Mouse (Mus musculus): ENCODE data around the gene Nrip2. TPM values are rescaled to one million over a fixed set of nuclear protein-coding genes. Genes with fewer than 3 reads are reported as not detected.

The Nrip2 gene
- polyA plus RNA-seq, 1 experiment from 2014 or later: 6.1 TPM

GRCm38 (mm10) chr6:128424269-128425019, 25.3 kb downstream of the Nrip2 start, which contains the start of gene Itfg2:
Gene Itfg2 (minus strand): TSS chr6:128424931.
- WGBS: under 1% methylated on average over 42 of the region's 42 CpGs

GRCm38 (mm10) chr6:128425046-128425445, 25.9 kb downstream of the Nrip2 start:
- peak overlapping the region; percentile 72 for H3K4me2 ChIP-seq (ENCODE audit: low read length)
- H3K27me3 ChIP-seq (replicated peaks; ENCODE audit: control insufficient read depth, insufficient read depth, low read length): no peaks in the 10 kb centered on the region
- peak overlapping the region; percentile 93 for H3K27ac ChIP-seq (ENCODE audit: low read depth)
- DNase-seq (ENCODE audit: low spot score) (no peak), ATAC-seq (replicated peaks; ENCODE audit: low FRiP score, low TSS enrichment, low read depth) (no peak)
- peak overlapping the region; percentile 69 for H3K9ac ChIP-seq (ENCODE audit: low read length)
- 21% methylated on average over 9 of the region's 9 CpGs for WGBS
- peak overlapping the region; percentile 73 for H3K4me3 ChIP-seq (ENCODE audit: low read depth, low read length)
- H3K36me3 ChIP-seq (ENCODE audit: control insufficient read depth, insufficient read depth, low read length): peaks cover 30% of the 10 kb centered on the region
- no peaks in the 10 kb centered on the region for H3K9me3 ChIP-seq (ENCODE audit: control insufficient read depth, low read length)
- 0 out of 2 replicates have a peak, but pooled peaks cover 3% of the 10 kb centered on the region for H3K4me1 ChIP-seq (replicated peaks; ENCODE audit: control insufficient read depth, insufficient read depth, low read length)

More at GRCm38 (mm10) chr6:128424269-128425019, 25.3 kb downstream of the Nrip2 start, which contains the start of gene Itfg2:
- ATAC-seq (replicated peaks; ENCODE audit: low FRiP score, low TSS enrichment, low read depth) (peak; percentile 92), DNase-seq (ENCODE audit: low spot score) (peak; percentile 98)
- peak within 1 kb of the TSS; percentile 69 for H3K9ac ChIP-seq (ENCODE audit: low read length)
- H3K36me3 ChIP-seq (ENCODE audit: control insufficient read depth, insufficient read depth, low read length): peaks cover 24% of the 10 kb centered on the region
- no peaks in the 10 kb centered on the region for H3K27me3 ChIP-seq (replicated peaks; ENCODE audit: control insufficient read depth, insufficient read depth, low read length)
- H3K4me3 ChIP-seq (ENCODE audit: low read depth, low read length): peak within 1 kb of the TSS; percentile 73
- H3K4me1 ChIP-seq (replicated peaks; ENCODE audit: control insufficient read depth, insufficient read depth, low read length): 0 out of 2 replicates have a peak, but pooled peaks cover 3% of the 10 kb centered on the region
- H3K27ac ChIP-seq (ENCODE audit: low read depth): peak within 1 kb of the TSS; percentile 93
- peak within 1 kb of the TSS; percentile 72 for H3K4me2 ChIP-seq (ENCODE audit: low read length)
- H3K9me3 ChIP-seq (ENCODE audit: control insufficient read depth, low read length): no peaks in the 10 kb centered on the region

GRCm38 (mm10) chr6:128427571-128427970, 28.5 kb downstream of the Nrip2 start:
- no peaks in the 10 kb centered on the region for H3K9me3 ChIP-seq (ENCODE audit: control insufficient read depth, low read length)
- no peak overlapping the region for H3K27ac ChIP-seq (ENCODE audit: low read depth)
- no peak overlapping the region for H3K9ac ChIP-seq (ENCODE audit: low read length)
- no peak for ATAC-seq (replicated peaks; ENCODE audit: low FRiP score, low TSS enrichment, low read depth)
- H3K4me1 ChIP-seq (replicated peaks; ENCODE audit: control insufficient read depth, insufficient read depth, low read length): 0 out of 2 replicates have a peak, but pooled peaks cover 3% of the 10 kb centered on the region
- H3K4me3 ChIP-seq (ENCODE audit: low read depth, low read length): no peak overlapping the region
- H3K4me2 ChIP-seq (ENCODE audit: low read length): no peak overlapping the region
- no peak for DNase-seq (ENCODE audit: low spot score)
- H3K36me3 ChIP-seq (ENCODE audit: control insufficient read depth, insufficient read depth, low read length): peaks cover 49% of the 10 kb centered on the region
- WGBS: 90% methylated on average over 5 of the region's 5 CpGs
- H3K27me3 ChIP-seq (replicated peaks; ENCODE audit: control insufficient read depth, insufficient read depth, low read length): no peaks in the 10 kb centered on the region

- H3K36me3 ChIP-seq (ENCODE audit: control insufficient read depth, insufficient read depth, low read length): peaks cover 66% of the 10 kb centered on the region
- no peaks in the 10 kb centered on the region for H3K27me3 ChIP-seq (replicated peaks; ENCODE audit: control insufficient read depth, insufficient read depth, low read length)
- no peak overlapping the region for H3K9ac ChIP-seq (ENCODE audit: low read length)
- no peak for DNase-seq (ENCODE audit: low spot score)
- H3K27ac ChIP-seq (ENCODE audit: low read depth): no peak overlapping the region
- H3K4me1 ChIP-seq (replicated peaks; ENCODE audit: control insufficient read depth, insufficient read depth, low read length): 0 out of 2 replicates have a peak, but pooled peaks cover 3% of the 10 kb centered on the region
- no peak for ATAC-seq (replicated peaks; ENCODE audit: low FRiP score, low TSS enrichment, low read depth)
- H3K4me2 ChIP-seq (ENCODE audit: low read length): no peak overlapping the region
- no peaks in the 10 kb centered on the region for H3K9me3 ChIP-seq (ENCODE audit: control insufficient read depth, low read length)
- 93% methylated on average over 2 of the region's 2 CpGs for WGBS
- no peak overlapping the region for H3K4me3 ChIP-seq (ENCODE audit: low read depth, low read length)
Measured at GRCm38 (mm10) chr6:128429300-128429699, 30.2 kb downstream of the Nrip2 start.

- H3K27me3 ChIP-seq (replicated peaks; ENCODE audit: control insufficient read depth, insufficient read depth, low read length): no peaks in the 10 kb centered on the region
- 0 out of 2 replicates have a peak, but pooled peaks cover 3% of the 10 kb centered on the region for H3K4me1 ChIP-seq (replicated peaks; ENCODE audit: control insufficient read depth, insufficient read depth, low read length)
- no peak overlapping the region for H3K27ac ChIP-seq (ENCODE audit: low read depth)
- no peaks in the 10 kb centered on the region for H3K9me3 ChIP-seq (ENCODE audit: control insufficient read depth, low read length)
- ATAC-seq (replicated peaks; ENCODE audit: low FRiP score, low TSS enrichment, low read depth) (0 out of 2 replicates have a peak, but pooled peaks have one; percentile 14), DNase-seq (ENCODE audit: low spot score) (no peak)
- 87% methylated on average over 6 of the region's 6 CpGs for WGBS
- no peak overlapping the region for H3K4me2 ChIP-seq (ENCODE audit: low read length)
- peaks cover 71% of the 10 kb centered on the region for H3K36me3 ChIP-seq (ENCODE audit: control insufficient read depth, insufficient read depth, low read length)
- H3K4me3 ChIP-seq (ENCODE audit: low read depth, low read length): no peak overlapping the region
- H3K9ac ChIP-seq (ENCODE audit: low read length): no peak overlapping the region
Measured at GRCm38 (mm10) chr6:128429826-128430225, 30.7 kb downstream of the Nrip2 start.

- DNase-seq (ENCODE audit: low spot score) (no peak), ATAC-seq (replicated peaks; ENCODE audit: low FRiP score, low TSS enrichment, low read depth) (no peak)
Measured at GRCm38 (mm10) chr6:128432356-128432915, 33.3 kb downstream of the Nrip2 start.

GRCm38 (mm10) chr6:128433566-128433965, 34.5 kb downstream of the Nrip2 start:
- no peak overlapping the region for H3K4me2 ChIP-seq (ENCODE audit: low read length)
- H3K36me3 ChIP-seq (ENCODE audit: control insufficient read depth, insufficient read depth, low read length): peaks cover 78% of the 10 kb centered on the region
- H3K9ac ChIP-seq (ENCODE audit: low read length): no peak overlapping the region
- DNase-seq (ENCODE audit: low spot score): no peak
- no peaks in the 10 kb centered on the region for H3K9me3 ChIP-seq (ENCODE audit: control insufficient read depth, low read length)
- 94% methylated on average over 13 of the region's 13 CpGs for WGBS
- no peak for ATAC-seq (replicated peaks; ENCODE audit: low FRiP score, low TSS enrichment, low read depth)
- H3K27ac ChIP-seq (ENCODE audit: low read depth): no peak overlapping the region
- no peak overlapping the region for H3K4me3 ChIP-seq (ENCODE audit: low read depth, low read length)
- peaks cover 10% of the 10 kb centered on the region; the same call in 1 of the 2 replicates for H3K4me1 ChIP-seq (replicated peaks; ENCODE audit: control insufficient read depth, insufficient read depth, low read length)
- no peaks in the 10 kb centered on the region for H3K27me3 ChIP-seq (replicated peaks; ENCODE audit: control insufficient read depth, insufficient read depth, low read length)

More at GRCm38 (mm10) chr6:128432356-128432915, 33.3 kb downstream of the Nrip2 start:
- H3K9me3 ChIP-seq (ENCODE audit: control insufficient read depth, low read length): no peaks in the 10 kb centered on the region
- no peaks in the 10 kb centered on the region for H3K27me3 ChIP-seq (replicated peaks; ENCODE audit: control insufficient read depth, insufficient read depth, low read length)
- H3K9ac ChIP-seq (ENCODE audit: low read length): no peak overlapping the region
- H3K4me3 ChIP-seq (ENCODE audit: low read depth, low read length): no peak overlapping the region
- H3K4me1 ChIP-seq (replicated peaks; ENCODE audit: control insufficient read depth, insufficient read depth, low read length): peaks cover 10% of the 10 kb centered on the region; the same call in 1 of the 2 replicates
- peaks cover 88% of the 10 kb centered on the region for H3K36me3 ChIP-seq (ENCODE audit: control insufficient read depth, insufficient read depth, low read length)
- 94% methylated on average over 13 of the region's 13 CpGs for WGBS
- no peak overlapping the region for H3K27ac ChIP-seq (ENCODE audit: low read depth)
- H3K4me2 ChIP-seq (ENCODE audit: low read length): no peak overlapping the region

GRCm38 (mm10) chr6:128435474-128435873, 36.4 kb downstream of the Nrip2 start:
- Histone ChIP-seq H3K27ac (ENCODE audit: low read depth) (no peak overlapping the region), H3K9ac (ENCODE audit: low read length) (no peak overlapping the region), H3K4me3 (ENCODE audit: low read depth, low read length) (no peak overlapping the region), H3K27me3 (replicated peaks; ENCODE audit: control insufficient read depth, insufficient read depth, low read length) (no peaks in the 10 kb centered on the region), H3K4me2 (ENCODE audit: low read length) (no peak overlapping the region), H3K9me3 (ENCODE audit: control insufficient read depth, low read length) (no peaks in the 10 kb centered on the region), H3K4me1 (replicated peaks; ENCODE audit: control insufficient read depth, insufficient read depth, low read length) (peaks cover 17% of the 10 kb centered on the region), H3K36me3 (ENCODE audit: control insufficient read depth, insufficient read depth, low read length) (peaks cover 59% of the 10 kb centered on the region)
- ATAC-seq (replicated peaks; ENCODE audit: low FRiP score, low TSS enrichment, low read depth) (no peak), DNase-seq (ENCODE audit: low spot score) (no peak)
- 87% methylated on average over 5 of the region's 5 CpGs for WGBS
